Mouse (Mus musculus) 416B (cell line): ENCODE results near the gene Btn2a2.

Experiments
- DNase-seq: peaks from one replicate; pipeline ENCODE4 v3.0.0; 2011; ENCODE audit warnings: low read depth

The Btn2a2 gene

DNA sequence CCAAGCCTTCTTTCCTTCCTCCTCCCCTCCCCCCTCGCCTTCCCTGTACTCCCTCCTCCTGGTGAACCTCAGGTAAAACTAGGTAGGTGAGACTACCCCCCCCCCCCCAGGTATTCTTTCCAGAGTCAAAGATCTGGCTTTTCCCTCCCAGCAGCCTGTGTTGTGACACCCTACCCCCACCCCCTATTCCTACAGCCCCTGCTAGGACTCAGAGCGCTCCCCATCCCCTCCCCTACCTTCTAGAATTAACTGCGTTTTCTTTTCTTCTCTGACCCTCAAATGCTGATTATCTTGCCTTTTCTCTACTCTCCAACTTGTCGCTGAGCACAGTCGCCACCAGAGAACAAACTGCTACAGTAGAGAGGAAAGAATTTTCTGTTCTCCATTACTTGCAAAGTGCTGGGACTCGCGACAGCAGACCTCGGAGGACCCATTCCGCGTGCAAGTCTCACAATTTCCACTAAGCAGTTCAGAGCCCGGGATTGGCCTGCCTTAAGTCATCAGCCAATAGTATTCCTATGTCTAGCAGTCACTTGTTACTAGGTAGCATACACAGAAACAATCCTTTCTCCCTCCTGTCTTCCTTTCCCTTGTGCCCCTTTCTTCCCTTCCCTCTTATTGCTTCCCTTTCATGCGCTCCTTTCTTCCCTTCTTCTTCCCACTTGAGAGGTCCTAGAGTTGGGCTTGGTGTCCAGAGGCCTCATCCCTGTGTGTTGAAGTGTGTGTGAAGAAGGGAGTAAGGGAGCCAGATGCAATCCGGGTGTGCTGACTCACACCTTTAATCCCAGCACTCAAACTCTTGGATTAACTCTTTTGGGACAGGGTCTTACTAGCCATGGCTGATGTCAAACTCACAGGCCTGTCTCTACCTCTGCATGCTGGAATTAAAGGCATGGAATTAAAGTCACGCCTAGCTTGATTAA, at the start of gene Btn2a2:
Gene Btn2a2, minus strand, starts transcription at position 458 of the 923 bp plus-strand sequence.
- DNase-seq, result peak; percentile 93

DNA sequence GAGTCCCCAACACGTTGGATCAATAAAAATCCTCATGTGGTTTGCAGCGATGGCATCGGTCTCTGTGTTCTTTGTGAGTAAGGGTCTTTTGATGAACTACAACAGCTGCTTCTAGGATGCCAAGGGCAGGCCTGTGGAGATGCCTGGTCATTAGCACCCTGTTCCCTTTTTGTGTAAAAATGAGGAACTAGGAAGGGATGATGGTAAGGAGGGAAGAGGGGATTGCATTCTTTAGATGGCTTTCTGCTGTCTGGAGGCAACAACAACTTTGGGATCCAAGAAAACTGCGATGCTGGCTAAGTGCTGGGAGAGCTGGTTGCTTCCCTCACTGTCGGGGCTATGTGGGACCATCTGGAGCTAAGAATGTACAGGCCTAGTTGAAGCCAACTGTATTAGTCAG, 49.6 kb upstream of the Btn2a2 start:
- DNase-seq, result no peak

DNA sequence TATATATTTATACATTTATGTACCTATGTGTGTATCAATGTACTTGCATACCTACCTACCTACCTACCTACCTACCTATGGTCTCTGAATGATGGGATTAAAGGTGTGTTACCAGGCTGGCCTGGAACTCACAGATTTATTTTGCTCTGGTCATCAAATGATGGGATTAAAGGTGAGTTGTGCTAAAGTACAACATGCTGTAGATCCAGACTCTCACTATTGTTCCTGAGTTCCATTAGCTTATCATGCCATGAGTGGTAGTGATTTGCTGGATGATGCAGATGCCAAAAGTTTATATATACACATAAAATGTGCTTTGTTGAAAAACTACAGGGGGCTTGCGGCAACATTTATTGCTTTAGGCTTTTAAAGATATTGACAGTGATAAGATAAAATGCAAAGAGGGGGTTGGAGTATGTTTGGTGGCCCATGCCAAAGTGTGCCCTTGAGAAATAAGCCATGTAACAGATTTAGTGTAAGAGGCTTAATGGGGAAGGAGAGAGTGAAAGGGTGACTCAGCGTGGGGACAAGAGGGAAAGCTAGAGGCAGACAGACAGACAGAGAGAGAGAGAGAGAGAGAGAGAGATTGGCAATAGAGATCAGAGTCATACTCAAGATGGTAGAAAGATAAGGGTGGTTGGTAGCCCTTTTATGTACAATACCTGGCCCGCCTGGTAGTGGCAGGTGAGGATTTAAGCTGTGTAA, 48.5 kb upstream of the Btn2a2 start:
- DNase-seq, result peak; percentile 72

DNA sequence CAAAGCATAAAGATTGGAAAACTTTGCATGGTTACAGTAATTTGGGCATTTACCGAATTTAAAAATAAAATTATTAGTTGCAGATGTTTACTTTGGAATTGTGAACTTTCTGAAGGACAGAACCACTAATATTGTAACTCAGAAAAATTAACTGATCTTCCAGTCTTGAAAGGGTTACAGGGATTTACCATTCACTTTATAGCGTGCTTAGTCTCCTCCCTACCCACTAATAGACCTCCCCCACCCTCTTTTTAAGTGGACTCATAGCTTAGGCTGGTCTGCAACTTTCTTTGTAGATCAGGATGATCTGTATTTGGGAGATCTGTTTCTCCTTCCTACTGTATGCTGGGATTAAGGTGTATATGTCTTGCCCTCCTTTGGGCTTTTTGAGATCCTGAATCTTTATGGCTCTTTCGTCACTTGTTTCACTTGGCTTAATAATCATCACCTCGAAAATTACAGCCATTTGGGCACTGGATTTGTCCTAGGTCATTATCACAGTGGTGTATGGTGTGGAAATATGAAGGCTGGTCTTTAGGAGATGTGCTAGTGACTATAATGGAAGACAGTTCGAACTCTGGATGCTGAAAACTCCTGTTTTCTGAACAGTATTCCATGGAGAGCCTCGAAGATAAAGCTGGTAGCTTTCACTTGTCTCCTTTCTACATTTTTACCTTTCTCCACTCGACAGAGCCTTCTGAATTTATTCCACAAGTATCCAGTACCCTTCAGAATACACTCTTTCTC, 47.6 kb upstream of the Btn2a2 start:
- peak; percentile 88 for DNase-seq

DNA sequence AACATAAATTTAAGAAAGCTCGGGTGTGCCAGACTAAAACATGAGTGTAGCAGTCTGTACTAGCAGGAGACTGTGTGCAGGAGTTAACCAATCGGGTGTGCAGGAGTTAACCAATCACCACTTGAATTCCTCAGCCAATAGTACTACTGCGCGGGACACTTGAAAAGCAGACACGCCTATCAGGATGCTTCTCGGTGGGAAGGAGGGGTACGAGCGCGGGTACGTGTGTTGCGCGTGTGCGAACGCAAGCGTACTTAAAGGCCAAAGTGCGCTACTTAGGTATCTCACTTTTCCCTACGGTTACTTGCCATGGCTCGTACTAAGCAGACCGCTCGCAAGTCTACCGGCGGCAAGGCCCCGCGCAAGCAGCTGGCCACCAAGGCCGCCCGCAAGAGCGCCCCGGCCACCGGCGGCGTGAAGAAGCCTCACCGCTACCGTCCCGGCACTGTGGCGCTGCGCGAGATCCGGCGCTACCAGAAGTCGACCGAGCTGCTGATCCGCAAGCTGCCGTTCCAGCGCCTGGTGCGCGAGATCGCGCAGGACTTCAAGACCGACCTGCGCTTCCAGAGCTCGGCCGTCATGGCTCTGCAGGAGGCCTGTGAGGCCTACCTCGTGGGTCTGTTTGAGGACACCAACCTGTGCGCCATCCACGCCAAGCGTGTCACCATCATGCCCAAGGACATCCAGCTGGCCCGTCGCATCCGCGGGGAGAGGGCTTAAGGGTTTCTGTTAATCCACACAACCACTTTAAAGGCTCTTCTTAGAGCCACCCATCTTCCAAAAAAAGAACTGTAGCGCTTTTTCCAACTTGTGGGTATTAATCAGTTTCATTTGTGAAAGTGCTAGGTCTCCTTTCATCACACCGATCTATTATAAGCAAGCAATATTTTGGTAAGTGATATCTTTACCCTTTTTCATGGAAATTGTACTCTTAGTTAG, 46.7 kb upstream of the Btn2a2 start, which contains the start of gene Hist1h3g:
Gene Hist1h3g, plus strand, starts transcription at position 286 of the 939 bp plus-strand sequence.
- peak; percentile 100 for DNase-seq

DNA sequence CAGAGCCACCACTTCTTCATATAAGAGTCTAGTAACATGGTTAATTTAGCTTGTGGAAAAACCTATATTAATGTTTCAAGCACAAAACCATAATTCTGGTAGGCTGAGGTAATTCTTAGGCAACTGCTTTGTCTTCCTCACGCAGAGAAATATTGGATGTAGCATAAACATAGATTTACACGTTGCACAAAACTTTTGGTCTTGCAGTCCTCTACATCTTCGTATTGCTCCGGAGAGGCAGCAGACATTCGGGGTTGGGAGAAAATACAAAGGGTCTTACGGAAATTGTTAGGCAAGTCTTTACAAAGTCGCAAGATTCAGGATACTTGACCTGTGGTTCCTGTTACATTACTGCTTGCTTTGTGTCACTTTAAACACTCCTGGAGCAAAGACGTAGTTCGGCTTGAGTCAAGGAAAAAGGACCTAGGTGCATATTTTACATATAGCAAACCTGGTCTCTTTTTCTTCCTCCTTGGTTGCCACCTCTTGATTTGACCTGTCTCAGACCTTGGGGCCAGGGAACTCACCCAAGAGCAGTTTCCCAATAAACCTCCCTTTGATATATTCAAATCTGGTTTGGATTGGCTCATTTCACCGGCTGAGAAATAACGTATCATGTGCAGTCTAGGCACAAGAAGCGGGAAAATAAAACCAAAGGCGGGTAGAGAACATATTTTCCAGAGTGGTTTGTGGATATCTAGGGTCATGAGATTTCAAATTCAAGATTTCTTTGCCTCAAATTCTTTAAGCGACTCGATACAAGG, 45.9 kb upstream of the Btn2a2 start:
- DNase-seq, result no peak

DNA sequence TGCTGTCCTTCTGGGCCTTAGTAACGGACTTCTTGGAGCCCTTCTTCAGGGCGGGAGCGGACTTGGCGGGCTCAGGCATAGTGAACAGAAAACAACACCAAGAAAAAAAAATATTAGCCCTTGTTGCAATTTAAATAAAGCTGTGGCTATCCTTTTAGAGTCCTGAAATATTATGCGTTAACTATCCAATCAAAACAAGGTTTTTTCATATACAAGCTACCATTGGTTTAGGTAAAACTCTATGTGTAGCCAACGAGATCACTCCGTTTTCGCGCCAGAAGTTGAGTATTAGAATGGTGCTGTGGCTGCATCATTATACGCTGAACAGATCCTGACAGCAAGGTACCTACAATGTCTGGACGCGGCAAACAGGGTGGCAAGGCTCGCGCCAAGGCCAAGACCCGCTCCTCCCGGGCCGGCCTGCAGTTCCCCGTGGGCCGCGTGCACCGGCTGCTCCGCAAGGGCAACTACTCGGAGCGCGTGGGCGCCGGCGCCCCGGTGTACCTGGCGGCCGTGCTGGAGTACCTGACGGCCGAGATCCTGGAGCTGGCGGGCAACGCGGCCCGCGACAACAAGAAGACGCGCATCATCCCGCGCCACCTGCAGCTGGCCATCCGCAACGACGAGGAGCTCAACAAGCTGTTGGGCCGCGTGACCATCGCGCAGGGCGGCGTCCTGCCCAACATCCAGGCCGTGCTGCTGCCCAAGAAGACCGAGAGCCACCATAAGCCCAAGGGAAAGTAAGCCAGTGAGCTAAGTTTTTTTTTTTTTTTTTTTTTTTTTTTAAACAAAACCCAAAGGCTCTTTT, 45.1 kb upstream of the Btn2a2 start, which contains the start of gene Hist1h2af:
Gene Hist1h2af, plus strand, starts transcription at position 347 of the 808 bp plus-strand sequence.
- DNase-seq, result peak; percentile 98

DNA sequence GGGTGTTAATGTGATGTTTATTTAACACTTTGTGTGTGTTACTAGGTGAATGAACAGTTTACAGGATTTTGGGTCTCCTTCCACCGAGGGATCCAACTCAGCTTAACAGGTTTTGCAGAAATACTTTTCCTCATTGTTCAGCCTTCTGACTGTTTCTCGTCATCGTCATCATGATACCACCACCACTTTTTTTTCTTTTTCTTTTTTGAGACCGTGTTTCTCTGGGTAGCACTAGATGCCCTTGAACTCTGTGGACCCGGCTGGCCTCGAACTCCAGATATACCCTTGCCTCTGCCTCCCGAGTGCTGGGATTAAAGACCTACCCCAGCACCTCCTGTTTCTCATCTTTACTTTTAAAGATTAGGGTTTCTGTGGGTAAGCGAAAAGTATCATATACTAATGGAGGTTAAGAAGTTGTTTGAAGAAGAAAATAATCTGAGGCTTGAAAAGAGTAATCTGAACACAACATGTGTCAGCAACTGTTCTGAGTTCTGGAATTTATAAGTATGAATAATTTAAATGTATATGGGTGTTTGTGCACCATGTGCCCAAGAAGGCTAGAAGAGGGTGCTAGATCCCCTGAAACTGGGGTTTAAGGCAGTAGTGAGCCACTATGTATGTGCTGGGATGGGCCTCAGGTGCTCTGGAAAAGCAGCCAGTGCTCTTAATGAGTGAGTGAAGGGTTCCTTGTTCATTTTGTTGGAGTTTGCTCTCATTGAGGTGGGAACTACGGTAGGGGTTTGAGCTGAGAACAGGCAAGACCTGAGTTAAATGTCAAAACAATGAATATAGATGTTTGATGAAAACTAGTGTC, 43.8 kb upstream of the Btn2a2 start:
- peak; percentile 76 for DNase-seq

DNA sequence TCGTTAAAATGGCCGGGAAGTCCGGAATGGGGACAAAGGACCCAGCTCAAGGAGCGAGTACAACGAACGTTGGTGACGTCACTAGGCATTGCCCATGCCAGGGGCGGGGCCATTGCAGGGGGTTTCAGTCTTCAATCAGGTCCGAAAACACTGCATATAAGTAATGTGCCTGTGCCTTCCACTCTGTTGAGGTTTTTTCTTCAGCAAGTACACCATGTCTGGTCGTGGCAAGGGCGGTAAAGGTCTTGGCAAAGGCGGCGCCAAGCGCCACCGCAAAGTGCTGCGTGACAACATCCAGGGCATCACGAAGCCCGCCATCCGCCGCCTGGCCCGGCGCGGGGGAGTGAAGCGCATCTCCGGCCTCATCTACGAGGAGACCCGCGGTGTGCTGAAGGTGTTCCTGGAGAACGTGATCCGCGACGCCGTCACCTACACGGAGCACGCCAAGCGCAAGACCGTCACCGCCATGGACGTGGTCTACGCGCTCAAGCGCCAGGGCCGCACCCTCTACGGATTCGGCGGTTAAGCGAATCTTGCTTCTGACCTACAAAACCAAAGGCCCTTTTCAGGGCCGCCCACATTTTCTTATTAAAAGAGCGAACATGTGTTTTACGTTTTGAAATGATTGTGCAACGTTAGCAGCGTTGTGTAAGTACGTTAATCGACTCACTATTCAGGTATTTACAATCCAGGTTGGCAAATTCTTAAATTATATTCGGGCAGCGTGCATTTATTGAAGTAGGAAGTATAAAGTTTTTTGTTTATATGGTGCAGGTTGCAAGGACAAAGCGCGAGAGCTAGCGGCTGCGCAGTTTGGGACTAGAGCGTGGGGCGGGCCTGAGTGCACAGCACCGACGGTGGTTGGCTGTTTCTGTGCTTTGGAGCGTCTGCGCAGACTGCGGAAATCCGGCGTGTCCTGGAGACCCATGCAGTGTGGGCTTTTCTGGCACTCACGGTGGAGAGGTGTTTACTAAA, 42.5 kb upstream of the Btn2a2 start, which contains the start of gene Hist1h4h:
Gene Hist1h4h, plus strand, starts transcription at position 150 of the 975 bp plus-strand sequence.
- DNase-seq, result peak; percentile 99

DNA sequence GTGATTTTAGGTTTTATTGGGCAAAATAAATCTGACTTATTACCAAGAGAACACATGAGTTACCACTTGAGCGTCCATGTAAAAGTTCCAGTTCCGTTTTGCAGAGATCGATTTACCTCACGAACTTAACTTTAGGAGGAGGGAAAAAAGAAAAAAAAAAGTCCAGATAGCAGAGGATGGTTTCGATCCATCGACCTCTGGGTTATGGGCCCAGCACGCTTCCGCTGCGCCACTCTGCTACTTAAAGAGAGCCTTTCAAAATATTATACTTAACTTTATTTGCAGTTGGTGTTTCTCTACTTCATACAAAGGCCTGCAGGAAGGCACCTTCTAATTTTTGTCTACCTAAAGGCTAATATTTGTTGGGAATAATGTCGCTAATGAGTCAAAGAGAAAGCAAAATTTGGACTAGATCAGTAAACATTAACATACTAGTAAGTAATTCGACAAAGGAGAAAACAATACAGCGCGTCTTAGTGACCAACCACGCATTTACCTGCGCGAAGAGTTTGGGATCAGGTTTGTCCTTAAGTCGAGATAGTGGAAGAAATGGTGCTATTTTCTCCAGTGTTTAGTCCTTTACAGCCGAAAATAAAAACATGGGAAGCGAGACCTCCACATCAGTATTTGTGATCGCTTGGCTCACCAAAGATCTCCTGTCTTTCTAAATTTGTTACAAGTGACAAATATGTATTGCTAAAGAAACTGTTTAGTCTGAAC, 41.7 kb upstream of the Btn2a2 start:
- peak; percentile 90 for DNase-seq

DNA sequence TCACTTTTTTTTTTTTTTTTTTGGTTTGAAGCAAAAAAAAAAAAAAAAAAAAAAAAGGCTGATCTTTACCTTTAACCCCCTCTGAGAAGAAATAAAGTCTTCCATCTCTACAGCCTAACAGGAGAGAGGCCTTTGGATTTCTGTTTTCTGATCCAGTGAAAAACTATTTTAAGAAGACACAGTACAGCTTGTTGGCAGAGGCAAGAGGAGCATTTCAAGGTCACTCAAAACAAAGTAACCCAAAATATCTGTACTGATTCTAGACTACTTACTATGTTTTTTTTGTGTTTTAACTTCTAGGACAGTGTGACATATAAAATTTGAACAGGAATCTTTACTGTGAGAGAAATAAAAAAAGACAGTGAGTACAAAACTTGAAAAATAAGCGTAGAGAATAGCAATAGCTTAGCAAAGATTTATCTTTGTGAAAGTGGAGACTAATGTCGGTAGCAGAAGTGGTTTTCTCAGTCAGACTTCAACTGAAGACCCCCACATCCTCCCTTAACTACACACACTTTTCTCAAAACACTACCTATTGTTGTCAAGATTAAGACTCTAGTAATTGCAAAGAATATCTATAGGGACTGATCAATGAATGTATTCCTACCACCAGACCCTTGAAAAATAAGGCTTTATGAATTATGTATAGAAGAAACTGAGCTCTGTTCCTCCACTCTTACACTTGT, 41.0 kb upstream of the Btn2a2 start:
- peak; percentile 47 for DNase-seq

DNA sequence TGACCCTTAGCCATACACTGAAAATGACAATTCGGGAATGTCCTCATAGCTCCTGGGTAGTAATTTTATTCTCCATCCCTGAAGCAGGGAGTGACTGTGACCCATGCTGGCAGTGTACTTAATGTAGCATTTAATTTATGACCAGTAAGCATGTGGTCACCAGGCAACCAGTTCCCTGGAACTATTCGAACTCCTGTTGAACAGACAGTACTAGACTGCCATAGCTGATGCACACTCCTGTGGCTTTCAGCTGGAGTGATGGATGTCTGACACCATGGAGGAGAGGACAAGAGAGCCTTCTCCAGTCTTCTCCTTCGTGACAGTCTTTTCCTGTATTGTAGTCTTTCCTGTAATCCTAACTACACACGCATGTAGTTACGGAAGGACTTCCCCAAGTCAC, 40.3 kb upstream of the Btn2a2 start:
- peak; percentile 27 for DNase-seq

DNA sequence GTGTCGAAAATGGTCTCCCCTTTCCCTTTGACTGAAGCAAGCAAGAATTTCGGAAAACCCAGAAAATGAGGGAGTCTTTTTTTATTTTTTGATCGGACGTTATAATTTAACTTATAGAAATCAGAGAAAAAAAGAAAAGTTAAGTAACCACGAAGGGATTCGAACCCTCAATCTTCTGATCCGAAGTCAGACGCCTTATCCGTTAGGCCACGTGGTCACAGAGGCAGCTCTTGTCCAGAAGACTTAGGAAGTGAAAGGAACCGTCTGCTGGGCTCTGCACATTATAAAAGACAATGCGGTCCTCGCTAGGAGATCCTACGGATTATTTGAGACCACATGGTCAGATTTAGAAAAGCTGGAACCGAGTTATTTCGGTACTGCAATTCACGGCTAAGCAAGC, 37.7 kb upstream of the Btn2a2 start:
- DNase-seq, result peak; percentile 95

DNA sequence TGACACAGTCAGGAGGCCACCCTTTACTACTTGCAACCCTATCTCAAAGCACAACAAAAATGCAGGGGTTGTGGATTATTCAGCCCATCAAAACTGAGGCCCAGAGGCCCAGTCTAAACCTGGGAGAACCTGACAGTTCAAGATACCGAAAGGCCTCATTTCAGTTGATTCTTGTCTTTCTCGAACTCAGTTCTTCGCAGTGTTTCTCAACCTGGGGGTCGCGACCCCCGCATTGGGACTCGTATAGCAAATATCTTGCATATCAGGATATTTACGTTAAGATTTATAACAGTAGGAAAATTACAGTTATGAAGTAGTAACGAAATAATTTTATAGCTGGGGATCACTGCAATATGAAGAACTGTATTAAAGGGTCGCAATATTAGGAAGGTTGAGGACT, 37.2 kb upstream of the Btn2a2 start:
- DNase-seq, result peak; percentile 78

DNA sequence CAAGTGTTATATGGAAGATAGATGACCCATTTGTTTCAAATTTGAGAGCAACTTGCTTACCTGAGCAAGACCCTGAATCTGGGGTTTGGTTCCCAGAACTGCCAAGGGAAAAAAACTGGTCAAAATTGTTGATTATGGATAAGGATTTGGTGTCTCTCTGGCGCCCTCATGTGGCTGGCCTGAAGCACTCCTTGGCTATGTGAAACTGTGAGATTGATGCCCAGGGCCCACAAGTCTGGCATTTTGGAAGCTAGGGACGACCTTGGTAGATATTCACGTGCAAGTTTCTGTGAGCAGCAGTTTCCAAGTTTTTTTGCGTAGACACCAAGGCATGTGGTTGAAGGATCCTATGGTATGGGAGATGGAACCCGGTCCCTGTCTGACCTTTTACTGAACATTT, 36.0 kb upstream of the Btn2a2 start:
- DNase-seq, result peak; percentile 95

DNA sequence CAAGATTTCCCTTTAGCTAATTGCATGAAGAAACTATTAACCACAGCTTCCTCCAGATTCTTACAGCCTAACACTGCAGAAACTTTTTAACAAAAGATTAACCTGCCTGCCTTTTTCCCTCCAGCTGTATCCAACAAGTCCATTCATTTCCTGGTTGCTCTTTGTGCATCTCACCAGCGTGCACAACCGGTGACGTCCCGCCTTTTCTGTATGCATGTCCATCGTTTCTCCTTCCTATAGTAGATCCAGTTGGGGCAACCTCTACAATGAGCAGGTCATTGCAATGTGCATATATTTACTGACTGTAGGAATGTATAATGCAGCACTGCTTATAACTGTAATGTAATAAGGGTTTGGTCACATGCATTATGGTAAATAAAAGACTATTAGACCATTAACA, 35.3 kb upstream of the Btn2a2 start:
- DNase-seq, result peak; percentile 76
